Mouse (Mus musculus): ENCODE measurements around the gene Col6a4. TPM values are rescaled to one million over a fixed set of nuclear protein-coding genes. Genes with fewer than 3 reads are reported as not detected.

Col6a4 gene
- not detected for total RNA-seq (2021)

DNA sequence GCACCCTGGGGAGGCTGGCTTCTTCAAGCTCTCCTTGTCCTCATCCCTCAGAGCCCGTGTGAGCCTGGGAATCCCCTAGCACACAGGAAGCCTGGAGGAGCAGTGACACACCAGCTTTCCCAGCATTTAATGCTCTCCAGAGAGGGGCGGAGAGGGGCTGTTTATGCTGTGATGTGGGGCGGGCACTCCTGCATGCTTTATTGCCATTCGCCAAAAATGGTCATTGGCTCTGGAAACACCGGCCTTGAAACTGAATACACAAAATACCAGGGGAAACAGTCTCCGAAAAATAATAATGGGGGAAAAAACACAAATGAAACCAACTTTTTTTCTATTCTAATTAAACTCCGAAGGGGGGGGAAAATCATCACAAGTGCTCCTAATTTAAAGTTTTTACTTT lies at the start of gene Col6a4:
Col6a4 (minus strand) TSS at position 101 of the 400 bp plus-strand sequence.
- no peak for DNase-seq
- intact Hi-C loops (cut with DNase I), result no loop called here

DNA sequence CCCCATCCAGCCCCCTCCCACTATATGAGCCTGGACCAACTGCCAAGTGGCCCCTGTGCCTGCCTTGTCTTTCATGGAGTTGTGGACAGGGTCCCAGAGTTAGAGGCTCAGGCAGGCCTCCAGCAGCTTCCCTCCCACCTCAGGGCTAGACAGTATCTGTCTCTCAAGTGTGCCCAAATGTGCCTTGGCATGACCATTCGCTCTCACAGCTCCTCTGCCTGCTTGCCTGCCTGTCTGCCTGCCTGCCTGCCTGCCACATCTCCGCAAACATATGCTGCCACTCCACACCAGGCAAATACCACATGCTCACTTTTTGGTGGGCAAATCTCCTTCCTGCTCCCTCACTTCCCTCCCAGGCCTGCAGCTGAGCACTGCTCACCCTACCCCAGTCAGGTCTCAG lies 49.0 kb upstream of the Col6a4 start:
- DNase-seq, result no peak
- intact Hi-C loops (cut with DNase I), result no loop called here

DNA sequence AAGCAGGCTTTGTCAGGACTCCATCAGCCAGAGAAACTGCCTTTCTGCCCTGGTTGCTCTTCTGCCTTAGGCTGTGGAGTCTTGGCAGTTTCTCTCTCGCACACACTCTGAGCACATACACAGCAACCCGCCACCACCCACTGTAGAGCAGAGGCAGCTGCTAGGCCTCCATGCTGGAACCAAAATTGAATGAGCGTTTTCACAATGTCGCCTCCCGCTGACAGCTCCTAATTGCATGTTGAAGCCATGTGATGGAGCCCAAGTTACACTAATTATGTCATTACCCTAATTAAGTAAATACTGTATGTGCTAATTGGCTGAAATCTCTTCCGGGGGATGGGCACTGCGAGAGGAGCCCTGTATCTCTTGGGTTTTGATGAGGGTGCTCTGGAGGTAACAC lies 47.6 kb upstream of the Col6a4 start:
- intact Hi-C loops (cut with DNase I), result no loop called here

DNA sequence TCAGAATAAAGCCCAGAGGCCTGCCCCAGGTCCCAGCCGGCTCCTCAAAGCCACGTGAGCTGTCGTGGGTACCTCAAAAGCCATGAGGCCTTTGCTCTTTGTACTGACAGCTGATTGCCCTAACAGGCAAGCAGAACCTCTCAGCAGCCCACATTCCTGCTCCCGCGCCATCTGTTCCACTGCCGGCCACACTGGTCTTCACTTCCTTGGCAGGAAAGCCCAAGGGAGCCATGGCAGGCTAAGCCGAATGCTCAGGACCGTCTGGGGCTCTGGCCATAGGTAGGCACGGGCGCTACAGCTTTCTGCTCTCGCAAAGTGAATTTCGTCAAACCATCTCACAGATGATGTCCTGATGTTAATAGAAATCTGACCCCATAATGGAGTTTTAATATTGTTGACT lies 45.4 kb upstream of the Col6a4 start:
- intact Hi-C loops (cut with DNase I), result no loop called here
- DNase-seq, result no peak

More for the DNA sequence above, 47.6 kb upstream of the Col6a4 start:
- DNase-seq, result no peak

DNA sequence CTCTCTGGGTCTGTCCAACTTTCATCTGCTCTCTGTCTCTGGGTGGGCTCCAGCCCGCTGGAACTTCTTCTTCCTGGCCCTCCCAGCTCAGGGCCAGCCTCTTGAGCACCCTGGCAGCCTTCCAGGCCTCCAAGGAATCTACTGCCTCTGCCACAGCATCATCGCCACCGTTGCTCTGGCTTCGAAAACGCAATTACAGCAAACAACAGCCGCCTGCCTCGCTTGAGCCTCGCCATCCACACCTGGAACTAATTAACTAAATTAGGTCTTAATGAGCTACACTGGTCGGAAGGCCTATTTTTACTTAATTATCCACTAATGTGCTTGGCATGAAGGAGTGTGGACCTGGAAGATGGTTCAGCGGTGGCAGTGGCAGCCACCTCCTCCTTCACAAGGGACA lies 43.2 kb upstream of the Col6a4 start:
- intact Hi-C loops (cut with DNase I), result no loop called here
- DNase-seq, result no peak

DNA sequence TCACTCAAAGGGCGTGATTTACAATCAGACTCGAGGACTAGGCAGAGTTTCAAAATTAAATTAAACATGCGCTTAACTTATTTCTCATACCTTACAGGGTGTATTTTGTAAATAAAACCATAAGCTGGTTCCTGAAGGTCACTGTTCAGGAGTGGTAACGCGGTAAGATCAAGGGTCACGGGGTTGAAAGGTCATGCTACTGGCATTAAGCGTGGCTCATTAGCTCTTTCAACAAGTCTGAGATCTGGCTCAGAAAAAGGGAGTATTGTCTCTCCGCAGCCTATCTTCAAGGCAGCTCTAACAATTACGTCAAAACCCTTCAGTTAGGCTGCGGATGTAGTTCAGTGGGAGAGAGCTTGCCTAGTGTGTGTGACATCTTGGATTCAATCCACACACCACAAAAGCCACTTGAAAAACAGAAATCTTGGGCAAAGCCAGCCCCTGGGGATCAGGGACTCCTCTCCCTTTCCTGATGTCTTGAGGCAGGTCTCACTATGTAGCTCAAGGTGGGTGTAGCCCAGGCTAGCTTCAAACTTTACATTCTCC lies 41.2 kb upstream of the Col6a4 start:
- no peak for DNase-seq
- intact Hi-C loops (cut with DNase I), result no loop called here

DNA sequence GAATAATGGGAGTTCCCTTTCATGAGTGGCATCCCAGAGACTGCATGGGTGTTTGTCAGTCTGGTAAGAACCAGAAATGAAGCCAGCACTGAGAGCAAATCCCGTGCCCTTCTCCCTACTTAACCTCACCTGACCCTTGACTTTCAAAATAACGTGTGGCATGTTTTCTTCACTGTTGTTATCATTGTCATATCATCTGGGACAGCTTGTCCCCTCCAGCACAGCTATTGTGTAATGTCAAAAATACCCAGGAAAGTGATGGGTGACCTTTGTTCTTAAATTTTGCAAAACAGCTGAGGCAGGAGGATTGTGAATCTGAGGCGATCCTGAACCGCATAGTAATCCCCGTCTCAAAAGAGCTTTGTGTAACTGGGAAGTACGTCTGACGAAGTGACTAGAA lies 33.7 kb upstream of the Col6a4 start:
- DNase-seq, result no peak
- intact Hi-C loops (cut with DNase I), result no loop called here

DNA sequence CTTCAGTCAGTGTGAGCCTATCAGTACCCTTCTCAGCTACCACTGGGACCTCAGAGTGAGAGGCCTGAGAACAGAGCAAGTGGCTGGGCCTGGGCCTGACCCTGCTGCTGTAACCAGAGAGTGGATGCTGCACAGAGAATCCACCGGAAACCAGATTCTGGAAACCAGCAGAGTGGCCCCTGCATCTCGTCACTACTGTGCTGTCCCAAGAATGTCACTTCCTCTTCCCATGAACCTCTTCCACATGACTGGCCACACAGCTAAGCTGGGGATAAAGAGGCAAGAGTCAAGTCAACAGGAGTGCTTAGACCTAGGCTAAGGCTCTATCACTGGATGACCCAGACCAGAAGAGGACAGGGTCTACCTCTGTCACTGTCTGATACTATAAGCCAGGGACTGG lies 32.5 kb upstream of the Col6a4 start:
- no peak for DNase-seq
- intact Hi-C loops (cut with DNase I), result no loop called here

DNA sequence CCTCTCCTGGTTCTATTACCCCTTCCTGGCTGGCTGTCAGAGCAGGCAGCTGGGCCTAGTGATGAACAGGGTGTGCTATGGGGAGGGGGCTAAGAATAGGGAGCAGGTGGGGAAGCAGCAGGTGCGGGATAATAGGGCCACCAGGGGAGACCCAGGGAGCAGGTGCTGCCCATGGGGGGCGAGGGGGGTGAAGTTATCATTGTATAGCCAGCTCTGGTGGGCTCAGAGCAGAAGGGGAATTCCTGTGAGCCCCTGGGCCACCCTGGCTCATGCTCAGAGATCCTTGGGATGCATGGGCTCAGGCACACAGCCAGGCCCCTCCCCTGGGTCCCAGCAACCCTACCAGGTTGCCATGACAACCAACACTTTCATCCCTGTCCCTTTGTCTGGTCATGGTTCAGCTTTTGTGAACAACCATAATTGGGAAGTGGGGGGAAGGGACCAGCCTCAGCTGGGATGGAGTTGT lies 30.2 kb upstream of the Col6a4 start:
- DNase-seq, result no peak

DNA sequence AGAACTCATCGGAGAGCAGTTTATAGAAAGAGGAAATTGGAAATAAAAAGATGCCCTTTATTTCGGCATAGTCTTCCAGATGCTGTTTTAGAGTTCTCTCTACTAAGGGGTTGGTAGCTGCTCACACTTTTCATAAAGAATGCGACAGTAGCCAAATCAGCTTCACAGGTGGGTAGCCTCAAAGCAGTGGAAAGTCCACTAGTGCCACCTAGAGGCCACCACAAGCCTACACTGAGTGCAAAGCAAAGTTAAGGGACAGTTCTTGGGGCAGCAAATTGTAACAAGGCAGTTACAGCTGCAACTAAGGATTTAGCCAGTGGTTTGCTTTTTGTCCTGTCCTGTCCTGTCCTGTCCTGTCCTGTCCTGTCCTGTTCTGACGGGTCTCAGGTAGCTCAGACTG lies 27.0 kb upstream of the Col6a4 start:
- intact Hi-C loops (cut with DNase I), result loop anchor here (5.0 kb wide), 1 partner anchor 89 kb away; no protein-coding TSS in a partner anchor
- DNase-seq, result peak; percentile 4 to 12

More for the DNA sequence above, 30.2 kb upstream of the Col6a4 start:
- intact Hi-C loops (cut with DNase I), result no loop called here

DNA sequence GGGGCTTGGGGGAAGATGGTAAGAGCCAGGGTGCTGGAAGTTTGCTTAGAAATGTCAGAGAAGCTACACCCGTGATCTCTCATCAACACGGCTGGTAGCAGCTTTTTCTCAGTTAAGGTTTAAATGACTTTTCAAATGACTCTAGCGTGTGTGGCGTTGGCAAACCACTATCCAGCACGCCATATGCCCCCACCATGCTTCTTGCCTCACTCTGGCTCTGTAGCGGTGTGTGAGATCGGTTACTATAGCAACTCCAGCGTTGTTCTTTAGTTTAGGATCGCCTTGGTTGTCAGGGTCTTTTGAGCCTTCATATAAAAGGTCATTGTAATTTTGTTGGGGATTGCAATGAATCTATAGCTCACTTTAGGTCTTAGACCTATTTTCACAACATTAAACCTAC lies 22.5 kb upstream of the Col6a4 start:
- no peak for DNase-seq
- intact Hi-C loops (cut with DNase I), result no loop called here

DNA sequence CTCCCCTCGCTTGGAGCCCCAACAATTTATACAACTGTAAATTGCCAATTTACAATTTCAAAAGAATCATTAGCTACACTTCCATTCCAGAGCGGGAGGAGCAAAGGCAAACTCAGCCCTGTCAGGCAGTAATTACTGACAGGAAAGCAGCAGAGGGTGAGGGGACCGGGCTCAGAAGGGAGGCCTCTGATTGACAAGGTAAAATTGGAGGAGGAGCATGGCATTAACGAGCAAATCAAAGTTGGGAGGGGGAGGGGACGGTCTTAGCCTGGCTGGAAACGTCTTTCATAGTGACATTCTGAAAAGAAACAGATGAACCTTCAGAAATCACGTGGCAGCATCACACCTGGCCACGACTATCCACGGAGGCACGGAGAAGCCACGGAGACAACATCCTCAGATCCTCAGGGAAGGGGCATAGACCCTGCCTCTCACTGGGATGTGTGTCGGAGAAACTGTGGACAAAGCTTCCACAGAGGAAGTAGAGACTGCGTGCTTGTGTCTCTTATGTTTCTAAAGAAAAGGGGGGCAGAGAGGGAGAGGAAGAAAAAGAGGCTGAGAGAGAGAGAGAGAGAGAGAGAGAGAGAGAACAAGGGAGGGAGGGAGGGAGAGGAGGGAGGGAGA lies 19.3 kb upstream of the Col6a4 start:
- intact Hi-C loops (cut with DNase I), result no loop called here
- no peak for DNase-seq

DNA sequence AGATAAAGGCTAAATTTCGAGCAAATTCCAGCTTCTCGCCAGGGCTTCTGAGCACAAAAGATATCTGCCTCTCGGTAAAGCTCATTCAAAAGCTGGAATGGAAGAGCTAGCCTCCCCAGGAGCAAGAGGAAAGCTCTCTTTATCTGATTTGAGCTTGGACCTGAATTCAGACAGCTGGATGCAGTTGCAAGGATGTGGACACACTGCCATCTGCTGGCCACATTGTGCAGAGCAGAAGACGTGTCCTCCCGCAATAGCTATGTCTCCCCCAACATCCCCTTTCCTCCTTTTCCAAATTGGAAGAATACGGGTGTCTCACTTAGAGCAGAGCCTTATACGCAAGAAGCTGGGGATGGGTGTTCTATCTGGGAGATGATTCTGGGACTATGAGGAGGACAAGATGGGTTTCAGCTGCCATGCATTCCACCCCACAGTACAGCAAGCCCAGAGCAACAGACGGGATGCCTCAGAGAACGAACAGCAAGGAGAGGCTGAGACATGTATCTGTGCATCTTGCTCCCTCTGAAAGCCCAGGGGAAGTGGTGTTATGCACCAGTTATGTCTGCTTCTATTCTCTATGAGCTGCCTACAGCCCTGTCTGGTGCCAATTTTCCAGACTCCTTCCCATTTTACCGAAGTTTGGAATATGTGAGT lies 16.3 kb upstream of the Col6a4 start:
- intact Hi-C loops (cut with DNase I), result loop anchor here (2.0 to 5.0 kb wide), 2 partner anchors 46 to 421 kb away; partner anchors contain the start of gene Glyctk
- DNase-seq, result peak; percentile 71 to 78

DNA sequence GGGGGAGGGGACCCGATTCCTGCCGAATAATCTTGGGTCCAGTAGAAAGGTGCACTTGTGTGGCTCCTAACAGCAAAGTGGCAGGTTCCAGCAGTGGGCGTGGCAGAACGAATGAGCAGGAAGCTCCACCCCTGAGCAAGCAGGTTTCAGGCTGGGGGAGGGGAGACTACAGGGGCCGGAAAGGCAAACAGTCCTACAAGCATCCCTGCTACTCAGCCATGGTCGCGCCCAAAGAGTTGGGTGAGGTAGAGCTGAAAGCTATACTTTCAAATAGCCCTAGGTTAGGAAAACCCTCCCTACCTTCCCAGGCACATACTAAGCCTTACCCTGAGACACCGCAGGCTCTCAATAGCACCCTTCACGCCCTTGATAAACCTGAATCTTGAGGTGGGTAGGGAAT lies 9.7 kb upstream of the Col6a4 start:
- no peak for DNase-seq
- intact Hi-C loops (cut with DNase I), result no loop called here

DNA sequence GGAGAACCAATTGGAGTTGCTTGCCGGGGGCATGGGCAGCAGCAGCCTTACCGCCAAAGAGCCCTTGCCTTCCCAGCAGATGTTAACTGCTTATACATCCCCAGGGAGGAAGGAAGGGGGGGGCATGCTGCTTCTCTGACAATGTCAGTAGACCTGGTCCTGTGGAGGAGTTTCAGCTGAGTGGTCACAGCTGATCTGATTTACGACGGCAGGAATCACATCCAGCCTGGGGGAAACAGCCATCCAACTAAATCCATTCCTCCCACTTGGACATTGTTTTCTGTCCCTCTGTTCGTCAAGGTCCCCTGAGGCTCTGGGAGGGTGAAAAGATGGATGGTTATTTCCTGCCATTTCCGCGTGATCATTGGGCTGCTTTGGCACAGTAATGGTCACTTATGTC lies 7.8 kb upstream of the Col6a4 start:
- DNase-seq, result no peak
- intact Hi-C loops (cut with DNase I), result no loop called here

DNA sequence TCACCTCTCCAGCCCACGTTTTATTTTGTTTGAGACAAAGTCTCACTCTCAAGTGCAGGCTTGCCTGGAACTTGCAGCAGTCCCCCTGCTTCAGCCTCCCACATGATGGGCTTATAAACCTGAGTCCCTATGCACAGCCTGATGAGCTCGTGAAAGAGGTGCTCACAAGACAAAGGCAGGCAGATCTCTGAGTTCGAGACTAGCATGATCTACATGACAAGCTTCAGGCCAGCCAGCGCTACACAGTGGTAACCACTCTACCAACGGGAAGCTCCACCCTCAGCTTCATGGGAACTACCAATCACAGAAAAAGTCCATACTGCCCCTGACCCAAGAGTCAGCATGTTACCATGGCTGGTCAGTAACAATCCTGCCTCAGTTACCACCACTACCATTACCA lies 4.6 kb upstream of the Col6a4 start:
- intact Hi-C loops (cut with DNase I), result no loop called here
- no peak for DNase-seq

DNA sequence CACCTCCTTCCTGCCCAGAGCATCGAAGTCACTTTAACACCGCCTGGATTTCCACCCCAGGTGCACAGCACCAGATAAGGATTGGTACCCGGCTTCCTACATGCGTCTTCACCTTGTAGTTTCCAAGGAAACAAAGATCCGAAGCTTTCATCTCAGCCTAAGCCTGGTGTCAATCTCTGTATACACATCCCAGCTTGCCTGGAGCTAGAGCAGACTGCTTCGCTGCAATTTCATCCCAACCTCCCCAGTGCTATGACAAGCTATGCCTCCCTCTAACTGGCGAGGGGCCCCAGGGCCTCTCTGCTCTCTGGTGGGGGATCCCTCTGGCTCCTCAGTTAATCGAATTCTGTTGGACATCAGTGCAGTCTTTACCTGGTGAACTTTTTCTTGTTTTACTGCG lies 3.7 kb upstream of the Col6a4 start:
- intact Hi-C loops (cut with DNase I), result no loop called here
- no peak for DNase-seq

DNA sequence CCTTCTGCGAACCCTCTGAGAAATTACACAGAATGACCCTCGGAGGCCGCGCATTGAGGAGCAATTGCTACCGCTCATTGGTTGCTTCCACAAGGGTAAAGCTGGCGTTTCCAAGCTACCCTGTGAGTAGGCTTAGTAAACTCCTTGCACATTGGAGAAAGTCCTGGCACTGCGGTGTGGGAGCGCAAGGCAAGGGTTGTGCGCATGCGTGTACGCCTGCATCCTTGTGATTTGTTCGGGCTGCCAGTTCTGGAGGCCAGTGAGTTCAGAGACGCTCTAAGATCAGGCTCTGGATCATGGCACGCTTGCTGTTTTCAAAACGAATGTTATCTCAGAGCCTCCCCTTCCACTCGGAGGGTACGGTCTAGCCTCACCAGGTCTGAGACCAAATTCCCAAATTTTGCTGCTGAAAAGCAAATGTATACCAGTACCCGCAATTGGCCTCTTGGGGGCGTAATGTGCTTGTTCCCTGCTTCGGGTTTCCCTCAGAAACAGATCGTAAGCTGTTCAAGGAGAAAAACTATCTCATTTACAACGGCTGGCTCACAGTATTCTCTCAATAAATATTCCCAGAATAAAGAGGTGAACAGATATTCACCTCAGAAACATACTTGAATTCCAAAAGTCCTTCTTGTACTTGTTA lies 2.9 kb upstream of the Col6a4 start:
- DNase-seq, result no peak
- intact Hi-C loops (cut with DNase I), result no loop called here

DNA sequence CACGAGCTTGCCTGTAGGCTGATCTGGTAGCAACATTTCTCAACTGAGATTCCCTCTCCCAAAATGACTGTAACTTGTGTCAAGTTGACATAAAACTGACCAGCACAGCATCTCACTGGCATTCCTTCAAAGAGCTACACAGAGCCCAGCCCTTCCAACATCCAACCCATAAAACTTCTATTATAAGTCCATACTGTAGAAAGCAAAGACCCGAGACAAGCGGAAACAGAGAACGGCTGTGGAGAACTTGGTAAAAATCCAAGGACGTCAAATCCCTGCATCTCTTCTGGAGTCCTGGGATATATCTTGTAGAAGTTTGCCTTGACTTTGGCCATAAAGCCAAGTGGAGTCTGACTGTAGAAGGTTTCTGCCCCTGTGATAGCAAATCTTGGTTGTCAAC lies 15.1 kb downstream of the Col6a4 start:
- DNase-seq, result no peak
- intact Hi-C loops (cut with DNase I), result no loop called here

DNA sequence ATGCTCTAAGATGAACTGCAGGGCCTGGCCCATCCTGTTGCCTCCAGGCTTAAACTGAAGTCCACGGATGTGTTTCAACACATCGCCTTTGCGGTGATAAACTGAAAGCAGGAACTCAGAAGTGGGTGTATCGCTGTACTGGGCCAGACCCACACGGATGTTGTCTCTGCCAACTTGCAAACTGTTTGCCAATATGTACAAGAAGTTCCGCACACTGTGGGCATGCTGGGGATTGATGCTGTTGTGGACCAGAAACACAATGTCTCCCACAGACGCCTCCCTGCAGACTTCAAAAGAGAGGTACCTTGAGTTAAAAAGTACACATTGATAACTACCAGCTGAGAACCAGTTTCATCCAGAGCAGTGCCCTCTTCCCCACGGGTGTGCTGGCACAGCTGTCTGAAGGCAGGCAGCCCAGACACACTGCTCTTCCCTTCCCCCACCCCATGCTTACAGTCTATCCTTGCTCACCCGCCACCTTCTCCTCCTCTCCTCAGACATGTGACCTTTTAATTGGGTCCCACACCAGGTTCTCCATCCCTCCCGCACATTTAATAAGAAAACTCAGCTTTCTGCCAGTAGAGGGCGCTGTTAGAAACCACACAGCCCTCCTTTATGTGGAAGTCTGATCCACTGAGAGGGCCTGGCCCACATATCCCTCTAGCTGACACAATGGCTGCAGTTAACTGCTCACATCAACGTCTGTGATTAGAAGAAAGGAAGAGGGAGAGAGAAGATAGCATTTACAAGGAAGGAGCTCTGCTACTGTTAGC lies 16.1 kb downstream of the Col6a4 start:
- intact Hi-C loops (cut with DNase I), result no loop called here
- DNase-seq, result peak; percentile 14 to 21

DNA sequence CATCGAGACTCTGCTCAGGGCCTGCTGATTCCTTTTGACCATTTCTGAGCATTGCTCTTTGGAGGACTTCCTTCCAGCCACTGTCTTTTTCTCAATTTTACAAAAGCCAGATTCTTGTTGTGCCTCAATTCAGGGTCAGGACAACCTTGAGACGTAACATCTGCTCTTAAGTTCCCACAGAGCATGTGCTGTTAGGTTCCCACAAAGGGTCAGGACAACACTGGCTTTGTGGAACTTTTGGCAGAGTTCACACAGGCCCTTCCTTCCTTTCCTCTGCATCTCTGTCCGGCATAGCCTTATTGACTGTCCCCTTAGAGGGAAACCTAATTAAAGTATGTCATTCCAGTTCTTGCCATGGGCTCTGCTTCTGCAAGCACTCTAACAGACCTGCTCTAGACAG lies 18.6 kb downstream of the Col6a4 start:
- DNase-seq, result no peak
- intact Hi-C loops (cut with DNase I), result no loop called here
